Mouse (Mus musculus): Measurements from ENCODE around the gene Siva1. TPM values are rescaled to one million over a fixed set of nuclear protein-coding genes. Genes with fewer than 3 reads are reported as not detected.
A peak's percentile ranks its signal among the peaks of the same experiment; 100 is the strongest.

The Siva1 gene
- polyA plus RNA-seq, 1 experiment from 2014 or later, result 48.0 TPM

- Histone ChIP-seq H3K27ac (replicated peaks) (no peak overlapping the region), H3K9me3 (replicated peaks) (no peaks in the 10 kb centered on the region), H3K4me2 (no peak overlapping the region), H3K9ac (replicated peaks) (no peak overlapping the region), H3K4me1 (peaks cover 24% of the 10 kb centered on the region), H3K4me3 (replicated peaks) (no peak overlapping the region), H3K36me3 (no peaks in the 10 kb centered on the region; the same call in 1 of the 2 replicates), H3K27me3 (replicated peaks) (no peaks in the 10 kb centered on the region)
- WGBS, result 93% methylated on average over 6 of the region's 6 CpGs
- no peak for ATAC-seq (ENCODE audit: low FRiP score)
Observed at GRCm38 (mm10) chr12:112643126-112643525, 1.4 kb upstream of the Siva1 start.

- H3K36me3 ChIP-seq, result peaks cover 17% of the 10 kb centered on the region
- H3K27ac ChIP-seq (replicated peaks), result peak overlapping the region; percentile 88
- H3K4me1 ChIP-seq, result peaks cover 24% of the 10 kb centered on the region
- H3K4me3 ChIP-seq (replicated peaks), result peak overlapping the region; percentile 73
- H3K27me3 ChIP-seq (replicated peaks), result no peaks in the 10 kb centered on the region
- peak overlapping the region; percentile 65 for H3K9ac ChIP-seq (replicated peaks)
- H3K4me2 ChIP-seq, result peak overlapping the region; percentile 93
- under 1% methylated on average over 75 of the region's 75 CpGs for WGBS
- ATAC-seq (ENCODE audit: low FRiP score), result peak; percentile 63
- no peaks in the 10 kb centered on the region for H3K9me3 ChIP-seq (replicated peaks)
Observed at GRCm38 (mm10) chr12:112644855-112645506, 502 bp downstream of the Siva1 start.

GRCm38 (mm10) chr12:112646139-112646538 lies 1.7 kb downstream of the Siva1 start:
- Histone ChIP-seq H3K4me1 (peaks cover 24% of the 10 kb centered on the region), H3K9ac (replicated peaks) (0 out of 2 replicates have a peak overlapping the region, but pooled peaks have one; percentile 65), H3K9me3 (replicated peaks) (no peaks in the 10 kb centered on the region), H3K4me3 (replicated peaks) (peak overlapping the region; percentile 73), H3K27me3 (replicated peaks) (no peaks in the 10 kb centered on the region), H3K36me3 (peaks cover 26% of the 10 kb centered on the region), H3K27ac (replicated peaks) (no peak overlapping the region), H3K4me2 (peak overlapping the region; percentile 93)
- 53% methylated on average over 6 of the region's 6 CpGs for WGBS
- no peak for ATAC-seq (ENCODE audit: low FRiP score)

GRCm38 (mm10) chr12:112648081-112648480 lies 3.6 kb downstream of the Siva1 start:
- Histone ChIP-seq H3K27me3 (replicated peaks) (no peaks in the 10 kb centered on the region), H3K9me3 (replicated peaks) (no peaks in the 10 kb centered on the region), H3K4me2 (no peak overlapping the region), H3K9ac (replicated peaks) (no peak overlapping the region), H3K4me1 (peaks cover 24% of the 10 kb centered on the region), H3K36me3 (peaks cover 26% of the 10 kb centered on the region), H3K4me3 (replicated peaks) (no peak overlapping the region), H3K27ac (replicated peaks) (no peak overlapping the region)
- 95% methylated on average over 5 of the region's 5 CpGs for WGBS
- ATAC-seq (ENCODE audit: low FRiP score), result no peak

GRCm38 (mm10) chr12:112651778-112652439 lies 7.4 kb downstream of the Siva1 start:
- 0 out of 2 replicates have a peak, but pooled peaks cover 5% of the 10 kb centered on the region for H3K4me1 ChIP-seq
- 83% methylated on average over 5 of the region's 5 CpGs for WGBS
- no peaks in the 10 kb centered on the region for H3K27me3 ChIP-seq (replicated peaks)
- no peak overlapping the region for H3K9ac ChIP-seq (replicated peaks)
- no peak overlapping the region for H3K27ac ChIP-seq (replicated peaks)
- no peak for ATAC-seq (ENCODE audit: low FRiP score)
- no peak overlapping the region for H3K4me2 ChIP-seq
- peaks cover 62% of the 10 kb centered on the region for H3K36me3 ChIP-seq
- H3K4me3 ChIP-seq (replicated peaks), result no peak overlapping the region
- H3K9me3 ChIP-seq (replicated peaks), result no peaks in the 10 kb centered on the region

- H3K4me2 ChIP-seq, result no peak overlapping the region
- peaks cover 74% of the 10 kb centered on the region for H3K36me3 ChIP-seq
- no peak overlapping the region for H3K4me3 ChIP-seq (replicated peaks)
- 41% methylated on average over 7 of the region's 7 CpGs for WGBS
- peak; percentile 36 for ATAC-seq (ENCODE audit: low FRiP score)
- H3K27ac ChIP-seq (replicated peaks), result peak overlapping the region; percentile 7
- no peak overlapping the region for H3K9ac ChIP-seq (replicated peaks)
- no peaks in the 10 kb centered on the region for H3K9me3 ChIP-seq (replicated peaks)
- H3K4me1 ChIP-seq, result 0 out of 2 replicates have a peak, but pooled peaks cover 5% of the 10 kb centered on the region
- no peaks in the 10 kb centered on the region for H3K27me3 ChIP-seq (replicated peaks)
Observed at GRCm38 (mm10) chr12:112653157-112653824, 8.8 kb downstream of the Siva1 start.

GRCm38 (mm10) chr12:112654076-112654475 lies 9.6 kb downstream of the Siva1 start:
- WGBS, result 82% methylated on average over 5 of the region's 5 CpGs
- no peak overlapping the region for H3K4me3 ChIP-seq (replicated peaks)
- H3K27me3 ChIP-seq (replicated peaks), result no peaks in the 10 kb centered on the region
- peaks cover 75% of the 10 kb centered on the region for H3K36me3 ChIP-seq
- H3K9ac ChIP-seq (replicated peaks), result no peak overlapping the region
- no peak for ATAC-seq (ENCODE audit: low FRiP score)
- no peak overlapping the region for H3K4me2 ChIP-seq
- H3K4me1 ChIP-seq, result peaks cover 5% of the 10 kb centered on the region; the same call in 1 of the 2 replicates
- peak overlapping the region; percentile 51; the same call in 1 of the 2 replicates for H3K27ac ChIP-seq (replicated peaks)
- no peaks in the 10 kb centered on the region for H3K9me3 ChIP-seq (replicated peaks)

- H3K27ac ChIP-seq (replicated peaks), result 0 out of 2 replicates have a peak overlapping the region, but pooled peaks have one; percentile 18
- H3K27me3 ChIP-seq (replicated peaks), result no peaks in the 10 kb centered on the region
- no peak for ATAC-seq (ENCODE audit: low FRiP score)
- H3K4me1 ChIP-seq, result peaks cover 43% of the 10 kb centered on the region
- H3K4me3 ChIP-seq (replicated peaks), result no peak overlapping the region
- no peak overlapping the region for H3K9ac ChIP-seq (replicated peaks)
- H3K4me2 ChIP-seq, result no peak overlapping the region
- H3K36me3 ChIP-seq, result peaks cover 76% of the 10 kb centered on the region
- H3K9me3 ChIP-seq (replicated peaks), result no peaks in the 10 kb centered on the region
- 77% methylated on average over 7 of the region's 7 CpGs for WGBS
Observed at GRCm38 (mm10) chr12:112658619-112659018, 14.1 kb downstream of the Siva1 start.

GRCm38 (mm10) chr12:112659109-112659508 lies 14.6 kb downstream of the Siva1 start:
- no peaks in the 10 kb centered on the region for H3K9me3 ChIP-seq (replicated peaks)
- 85% methylated on average over 6 of the region's 6 CpGs for WGBS
- no peak overlapping the region for H3K9ac ChIP-seq (replicated peaks)
- H3K36me3 ChIP-seq, result peaks cover 71% of the 10 kb centered on the region
- H3K27ac ChIP-seq (replicated peaks), result no peak overlapping the region
- H3K4me2 ChIP-seq, result no peak overlapping the region
- ATAC-seq (ENCODE audit: low FRiP score), result no peak
- H3K27me3 ChIP-seq (replicated peaks), result no peaks in the 10 kb centered on the region
- H3K4me3 ChIP-seq (replicated peaks), result no peak overlapping the region
- peaks cover 44% of the 10 kb centered on the region for H3K4me1 ChIP-seq

GRCm38 (mm10) chr12:112660576-112661326 lies 16.3 kb downstream of the Siva1 start:
- no peak overlapping the region for H3K9ac ChIP-seq (replicated peaks)
- peak overlapping the region; percentile 29; the same call in 1 of the 2 replicates for H3K4me2 ChIP-seq
- 30% methylated on average over 5 of the region's 5 CpGs for WGBS
- no peak for ATAC-seq (ENCODE audit: low FRiP score)
- H3K36me3 ChIP-seq, result peaks cover 55% of the 10 kb centered on the region
- H3K27me3 ChIP-seq (replicated peaks), result no peaks in the 10 kb centered on the region
- no peaks in the 10 kb centered on the region for H3K9me3 ChIP-seq (replicated peaks)
- H3K4me1 ChIP-seq, result peaks cover 59% of the 10 kb centered on the region
- no peak overlapping the region for H3K4me3 ChIP-seq (replicated peaks)
- H3K27ac ChIP-seq (replicated peaks), result peak overlapping the region; percentile 79

- no peak overlapping the region for H3K9ac ChIP-seq (replicated peaks)
- ATAC-seq (ENCODE audit: low FRiP score), result no peak
- H3K4me3 ChIP-seq (replicated peaks), result no peak overlapping the region
- H3K27ac ChIP-seq (replicated peaks), result peak overlapping the region; percentile 79
- WGBS, result 81% methylated on average over 3 of the region's 3 CpGs
- no peaks in the 10 kb centered on the region for H3K27me3 ChIP-seq (replicated peaks)
- H3K36me3 ChIP-seq, result peaks cover 49% of the 10 kb centered on the region
- H3K4me1 ChIP-seq, result peaks cover 64% of the 10 kb centered on the region
- H3K4me2 ChIP-seq, result peak overlapping the region; percentile 29; the same call in 1 of the 2 replicates
- no peaks in the 10 kb centered on the region for H3K9me3 ChIP-seq (replicated peaks)
Observed at GRCm38 (mm10) chr12:112661327-112661605, 16.8 kb downstream of the Siva1 start.
